Comparison of ENCODE assay signal across 10 mouse cellular contexts in genomic region chr7:49485292-49485847, GRCm38 (mm10).
DNase-seq lines count a peak whose midpoint lies in the region; ATAC-seq and TF ChIP-seq lines count a peak whose summit lies in the region.
"Had no signal": no experiment of that assay in that cellular context is flagged by ENCODE, and none has a peak within 500 bp of the region (broad histone marks: within the 10 kb centered on the region; RNA-seq: fewer than 3 reads in every experiment).

No protein-coding gene starts in this region.

- TF ChIP-seq POLR2A in ES-Bruce4 (IDR thresholded peaks at IDR 0.05; ENCODE audit: insufficient read depth, low read length): no peak
- no peak for TF ChIP-seq POLR2A in brain, embryonic 14.5 days (IDR thresholded peaks at IDR 0.05; ENCODE audit: borderline replicate concordance, extremely low read depth, insufficient read depth, insufficient read length, poor library complexity, severe bottlenecking)

- TF ChIP-seq CTCF in hindbrain, postnatal 0 days (IDR thresholded peaks at IDR 0.05; ENCODE audit: low read depth): no peak
- TF ChIP-seq CTCF in ES-Bruce4 (IDR thresholded peaks at IDR 0.05; ENCODE audit: low read depth, low read length): no peak
- TF ChIP-seq CTCF in brain, embryonic 14.5 days (IDR thresholded peaks at IDR 0.05; ENCODE audit: borderline replicate concordance, extremely low read depth, insufficient read depth, insufficient read length): no peak

- WGBS in hindbrain, postnatal 0 days: 27% methylated on average over 9 of the region's 9 CpGs
- 15% methylated on average over 9 of the region's 9 CpGs for WGBS in hindbrain, embryonic 14.5 days
- 25% methylated on average over 9 of the region's 9 CpGs for WGBS in limb, embryonic 10.5 days

- no peaks in the 10 kb centered on the region for H3K27me3 ChIP-seq in hindbrain, postnatal 0 days (ENCODE audit: insufficient read depth, low read length)
- H3K27me3 ChIP-seq in hindbrain, embryonic 14.5 days (ENCODE audit: control insufficient read depth, insufficient read depth, low read length): no peaks in the 10 kb centered on the region; the same call in 1 of the 2 replicates
- no peaks in the 10 kb centered on the region for H3K27me3 ChIP-seq in ES-Bruce4 (ENCODE audit: control insufficient read depth, insufficient read depth, low read length, poor library complexity, severe bottlenecking)
- peaks cover 8% of the 10 kb centered on the region; the same call in 1 of the 2 replicates for H3K27me3 ChIP-seq in limb, embryonic 10.5 days (ENCODE audit: low read depth, poor library complexity, severe bottlenecking)

- peak; percentile 30 for DNase-seq in hindbrain, postnatal 0 days (ENCODE audit: low spot score)
- DNase-seq in hindbrain, embryonic 14.5 days (ENCODE audit: low spot score): no peak
- peak; percentile 84 for DNase-seq in brain, embryonic 14.5 days (ENCODE audit: low read depth)
- DNase-seq in limb, embryonic 10.5 days (ENCODE audit: low spot score): no peak
- DNase-seq in adrenal gland, postnatal 10 days: no peak
- no peak for DNase-seq in gastrocnemius, adult 8-10 months (ENCODE audit: low spot score in 2 of 2)
- DNase-seq: gastrocnemius, postnatal 10 days; right cerebral cortex, postnatal 25 days had no signal

- TF ChIP-seq EP300 in ES-Bruce4 (IDR thresholded peaks at IDR 0.05; ENCODE audit: insufficient read depth, low read depth, low read length): 0 out of 2 replicates have a peak, but pooled peaks have one; percentile 20

- H3K36me3 ChIP-seq in hindbrain, postnatal 0 days (ENCODE audit: insufficient read depth, low read length): no peaks in the 10 kb centered on the region
- no peaks in the 10 kb centered on the region for H3K36me3 ChIP-seq in hindbrain, embryonic 14.5 days (replicated peaks; ENCODE audit: control insufficient read depth, insufficient read depth)
- H3K36me3 ChIP-seq in ES-Bruce4 (ENCODE audit: control insufficient read depth, insufficient read depth, low read length, poor library complexity, severe bottlenecking): no peaks in the 10 kb centered on the region
- H3K36me3 ChIP-seq in limb, embryonic 10.5 days: no peaks in the 10 kb centered on the region

- H3K9me3 ChIP-seq in hindbrain, postnatal 0 days (ENCODE audit: low read length): no peaks in the 10 kb centered on the region
- no peaks in the 10 kb centered on the region for H3K9me3 ChIP-seq in hindbrain, embryonic 14.5 days (ENCODE audit: control insufficient read depth, low read length)
- no peaks in the 10 kb centered on the region for H3K9me3 ChIP-seq in ES-Bruce4 (replicated peaks; ENCODE audit: control insufficient read depth, insufficient read depth, low read length, poor library complexity, severe bottlenecking)
- H3K9me3 ChIP-seq in limb, embryonic 10.5 days (replicated peaks): no peaks in the 10 kb centered on the region

- H3K27ac ChIP-seq in hindbrain, postnatal 0 days: no peak overlapping the region
- no peak overlapping the region for H3K27ac ChIP-seq in hindbrain, embryonic 14.5 days
- no peak overlapping the region for H3K27ac ChIP-seq in ES-Bruce4 (ENCODE audit: insufficient read depth, low read length)
- H3K27ac ChIP-seq in limb, embryonic 10.5 days: peak overlapping the region; percentile 38
- H3K27ac ChIP-seq: macrophage had no signal

- no peak overlapping the region for H3K9ac ChIP-seq in hindbrain, postnatal 0 days (replicated peaks; ENCODE audit: low read length)
- H3K9ac ChIP-seq in hindbrain, embryonic 14.5 days: no peak overlapping the region
- H3K9ac ChIP-seq in ES-Bruce4 (ENCODE audit: low read depth, poor library complexity, severe bottlenecking): no peak overlapping the region

- peaks cover 12% of the 10 kb centered on the region for H3K4me1 ChIP-seq in hindbrain, postnatal 0 days (ENCODE audit: insufficient read depth, low read length)
- H3K4me1 ChIP-seq in hindbrain, embryonic 14.5 days (replicated peaks; ENCODE audit: control insufficient read depth, insufficient read depth, low read length): peaks cover 17% of the 10 kb centered on the region; the same call in 1 of the 2 replicates
- H3K4me1 ChIP-seq in ES-Bruce4 (ENCODE audit: control insufficient read depth, insufficient read depth, low read length): peaks cover 5% of the 10 kb centered on the region
- H3K4me1 ChIP-seq in limb, embryonic 10.5 days: peaks cover 34% of the 10 kb centered on the region

- H3K4me2 ChIP-seq in hindbrain, postnatal 0 days (ENCODE audit: low read depth, low read length): no peak overlapping the region
- no peak overlapping the region for H3K4me2 ChIP-seq in hindbrain, embryonic 14.5 days (replicated peaks)

- no peak overlapping the region for H3K4me3 ChIP-seq in hindbrain, postnatal 0 days (ENCODE audit: low read length)
- H3K4me3 ChIP-seq in hindbrain, embryonic 14.5 days (replicated peaks; ENCODE audit: low read length): no peak overlapping the region
- no peak overlapping the region for H3K4me3 ChIP-seq in ES-Bruce4 (ENCODE audit: low read depth, low read length)
- H3K4me3 ChIP-seq in limb, embryonic 10.5 days: peak overlapping the region; percentile 9; the same call in 1 of the 2 replicates

- no peak for ATAC-seq in hindbrain, postnatal 0 days
- ATAC-seq in hindbrain, embryonic 14.5 days (ENCODE audit: low FRiP score): no peak

Comparison
In these comparisons a context has a peak if more than half of its experiments do, and no peak if none do; other contexts are left out.
1. DNase-seq: peak in hindbrain, postnatal 0 days (single experiment) and brain, embryonic 14.5 days (single experiment); none in hindbrain, embryonic 14.5 days (single experiment), limb, embryonic 10.5 days (single experiment), adrenal gland, postnatal 10 days (single experiment) and gastrocnemius, adult 8-10 months (0 of 2).